Mouse (Mus musculus) adrenal gland, postnatal 4 days (tissue): ENCODE measurements at regions not wholly inside any gene's neighbourhood (a gene's known extent, or its start where the extent isn't known, plus 50 kb on each side); places are given as distances from the start of the nearest gene placed in this dataset.

Experiments
- DNase-seq, 2 experiments: peaks; one replicate each; pipeline ENCODE4 v3.0.0; 2021 to 2022; ENCODE audit warnings: low spot score in 2 of 2, mixed read lengths in 2 of 2

GRCm38 (mm10) chr12:39840179-39840578 lies 197.6 kb downstream of the Arl4a start:
- no peak for DNase-seq

DNA sequence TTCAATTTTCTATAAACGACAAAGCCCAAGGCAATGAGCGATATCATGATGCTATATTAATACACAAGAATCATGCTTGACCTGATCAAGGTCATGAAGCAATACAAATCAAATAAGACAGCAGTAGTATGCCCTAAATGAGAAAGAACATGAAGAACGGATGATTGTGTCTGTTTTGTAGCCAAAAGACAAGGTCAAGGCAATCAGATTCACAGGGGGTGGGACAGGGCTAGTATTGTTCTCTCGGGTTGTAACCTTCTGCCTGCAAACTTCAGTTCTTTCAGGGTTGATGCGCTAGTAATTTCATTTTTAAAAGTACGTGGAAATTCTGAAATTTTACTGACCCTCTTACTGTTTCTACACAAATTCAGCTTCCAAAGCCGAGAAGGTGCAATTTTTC lies 206.7 kb downstream of the Arl4a start:
- no peak for DNase-seq

- no peak for DNase-seq
Measured at GRCm38 (mm10) chr12:39830530-39830929, 207.3 kb downstream of the Arl4a start.

- no peak for DNase-seq
Measured at GRCm38 (mm10) chr12:39822671-39823070, 215.2 kb downstream of the Arl4a start.

GRCm38 (mm10) chr12:39801536-39801935 lies 236.3 kb downstream of the Arl4a start:
- no peak for DNase-seq

DNA sequence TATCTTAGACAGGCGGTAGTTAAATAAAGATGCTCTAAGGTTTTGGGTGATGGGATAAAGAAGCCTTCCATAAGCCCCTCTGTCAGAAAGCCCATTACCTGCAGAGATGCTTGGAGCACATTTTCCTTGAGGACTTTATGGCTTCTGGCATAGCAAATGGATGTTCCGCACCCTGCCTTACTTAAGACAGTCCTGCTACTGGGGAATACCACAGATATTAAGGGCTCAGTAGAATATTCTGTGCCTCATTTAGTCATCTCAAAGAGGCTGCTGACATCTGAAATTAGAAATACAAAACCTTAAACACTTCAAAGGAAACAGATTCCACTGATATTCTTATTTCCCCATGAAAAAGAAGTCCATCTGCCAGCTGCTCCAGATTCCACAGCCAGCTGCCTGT lies 240.0 kb downstream of the Arl4a start:
- no peak for DNase-seq

- DNase-seq: no peak
Measured at GRCm38 (mm10) chr12:39796939-39797338, 240.9 kb downstream of the Arl4a start.

DNA sequence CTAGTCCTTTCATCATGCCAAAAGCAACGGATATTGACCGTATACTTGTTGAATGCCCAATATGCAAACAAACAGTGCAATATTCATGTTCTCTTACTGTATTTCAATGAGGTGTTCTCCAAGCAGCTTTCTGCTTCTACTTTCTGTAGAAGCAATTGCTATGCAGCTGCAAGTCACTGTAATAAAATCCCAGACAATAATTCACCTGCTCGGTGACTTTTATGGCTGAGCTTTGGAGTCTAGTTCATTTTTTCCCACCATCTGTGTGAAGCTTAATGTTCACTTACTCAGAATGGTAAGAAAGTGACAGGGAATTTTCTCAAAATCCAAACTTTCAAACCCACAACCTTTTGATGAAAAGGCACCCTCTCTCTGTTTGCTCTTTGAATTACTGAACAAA lies 252.8 kb downstream of the Arl4a start:
- no peak for DNase-seq

GRCm38 (mm10) chr12:39784532-39784931 lies 253.3 kb downstream of the Arl4a start:
- DNase-seq: no peak

DNA sequence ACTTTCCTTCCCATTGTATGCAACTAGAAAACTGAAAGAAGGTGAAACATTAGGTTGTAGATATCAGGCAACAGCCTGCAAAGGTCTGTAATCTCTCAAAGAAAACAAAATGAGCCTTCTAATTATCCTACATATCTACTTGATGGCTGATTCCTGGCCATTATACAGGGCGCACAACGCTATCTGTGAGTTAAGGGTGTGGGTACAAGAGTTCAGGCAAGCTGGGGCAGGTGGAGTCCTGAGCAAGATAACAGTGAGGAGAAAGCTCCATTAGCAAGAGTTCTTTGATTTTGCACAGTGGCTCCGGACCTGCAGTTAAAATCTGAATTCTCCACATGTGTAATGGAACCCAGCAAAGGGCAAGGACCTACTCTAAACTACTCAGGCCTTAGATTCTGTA lies 261.7 kb downstream of the Arl4a start:
- no peak for DNase-seq

DNA sequence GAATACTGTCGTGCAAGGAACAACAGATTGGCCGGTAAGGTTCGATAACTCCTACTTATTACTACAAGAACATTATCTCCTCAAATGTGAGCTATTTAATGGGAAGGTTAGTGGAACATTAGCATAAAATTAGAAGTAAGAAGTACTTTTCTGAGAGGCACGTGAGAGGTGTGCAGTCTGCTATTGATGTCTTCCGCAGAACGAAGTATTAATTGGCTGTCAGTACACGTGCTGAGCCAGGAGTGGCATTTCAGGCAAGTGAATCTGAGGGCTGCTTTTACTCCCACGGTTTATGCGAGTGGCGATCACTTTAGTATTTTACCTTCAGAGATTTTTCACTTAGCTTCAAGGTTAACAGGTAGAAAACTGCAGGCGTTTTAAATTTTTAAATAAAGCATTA lies 270.8 kb downstream of the Arl4a start:
- no peak for DNase-seq

- DNase-seq: no peak
Measured at GRCm38 (mm10) chr12:39763529-39763928, 274.3 kb downstream of the Arl4a start.

- no peak for DNase-seq
Measured at GRCm38 (mm10) chr12:39761946-39762345, 275.9 kb downstream of the Arl4a start.

DNA sequence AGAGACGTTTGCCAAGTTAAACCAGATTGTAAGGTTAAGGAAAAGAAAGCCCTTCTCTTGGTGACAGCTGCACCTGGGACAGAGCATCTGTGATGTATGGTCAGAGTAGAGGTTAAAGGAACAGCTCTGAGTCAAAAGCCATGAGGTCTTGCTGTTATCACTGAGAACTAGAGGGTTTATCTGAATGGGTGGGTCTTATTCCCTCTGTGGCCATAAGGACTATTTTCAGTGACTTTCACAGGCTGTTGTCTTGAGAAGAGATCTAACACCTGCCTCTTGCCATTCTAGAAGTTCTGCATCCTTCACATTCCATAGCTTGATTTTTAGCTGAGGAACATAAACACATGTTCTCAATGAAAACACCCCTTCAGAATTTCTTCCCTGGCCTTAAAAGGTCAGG lies 276.5 kb downstream of the Arl4a start:
- DNase-seq: no peak

GRCm38 (mm10) chr12:39757975-39758374 lies 279.9 kb downstream of the Arl4a start:
- no peak for DNase-seq

DNA sequence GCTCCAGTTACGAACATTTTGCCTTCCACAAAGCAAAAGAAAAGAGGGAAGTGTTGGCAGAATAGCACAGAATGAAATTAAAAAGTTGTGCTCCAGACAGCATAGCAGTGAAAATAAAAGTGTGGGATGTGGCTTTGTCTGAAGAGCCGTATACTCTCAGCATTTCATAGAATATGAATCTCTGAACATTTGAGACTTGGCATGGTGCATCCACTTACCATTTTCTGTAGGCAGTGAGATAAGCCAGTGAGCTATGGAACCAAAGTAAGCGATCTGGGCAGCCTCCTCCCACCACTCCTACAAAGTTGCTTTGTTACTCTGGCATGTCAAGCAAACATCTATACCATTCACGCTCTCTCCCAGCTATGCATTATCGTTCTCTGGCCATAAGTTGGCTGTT lies 286.0 kb downstream of the Arl4a start:
- DNase-seq: no peak

GRCm38 (mm10) chr12:39742156-39743063 lies 295.4 kb downstream of the Arl4a start:
- no peak for DNase-seq

GRCm38 (mm10) chr12:39741051-39741847 lies 296.6 kb downstream of the Arl4a start:
- DNase-seq: no peak

- no peak for DNase-seq
Measured at GRCm38 (mm10) chr12:39736966-39737365, 300.9 kb downstream of the Arl4a start.

DNA sequence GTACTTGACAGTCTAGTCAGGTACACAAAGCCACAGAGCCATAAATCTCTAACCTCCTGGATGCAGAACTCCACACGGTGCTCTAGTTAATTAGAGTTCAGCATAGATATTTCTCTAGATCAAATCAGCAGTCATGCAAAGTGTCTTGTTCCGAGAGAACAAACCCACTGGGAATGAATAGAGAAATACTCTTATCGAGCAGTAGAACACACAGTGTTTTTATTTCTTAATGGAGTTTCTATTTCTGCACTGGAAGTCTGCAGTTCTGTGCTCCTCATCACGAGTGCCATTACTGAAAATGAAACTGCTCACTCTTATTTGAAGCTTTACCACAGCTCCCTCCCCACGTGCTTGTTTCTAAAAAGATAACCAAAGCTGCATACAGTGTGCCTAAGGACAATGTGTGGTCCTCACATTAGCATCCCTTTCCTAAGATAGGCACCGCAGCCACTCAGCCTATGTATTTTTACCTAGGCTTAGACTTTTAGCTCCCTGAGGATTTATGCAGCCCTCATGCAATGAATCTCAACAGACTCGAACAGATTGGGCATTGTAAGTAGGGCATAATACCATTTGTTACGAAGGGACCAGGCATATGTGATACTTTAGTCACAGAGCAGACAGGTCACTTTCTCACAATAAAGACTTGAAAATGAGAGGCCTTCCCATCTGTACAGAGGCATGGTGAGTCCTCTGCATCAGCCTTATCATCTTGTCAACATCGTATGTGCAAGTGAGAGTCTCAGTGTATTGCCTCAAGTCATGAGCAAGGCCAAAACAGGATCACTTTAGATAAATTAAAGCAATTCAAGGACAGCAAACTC lies 301.5 kb downstream of the Arl4a start:
- no peak for DNase-seq

DNA sequence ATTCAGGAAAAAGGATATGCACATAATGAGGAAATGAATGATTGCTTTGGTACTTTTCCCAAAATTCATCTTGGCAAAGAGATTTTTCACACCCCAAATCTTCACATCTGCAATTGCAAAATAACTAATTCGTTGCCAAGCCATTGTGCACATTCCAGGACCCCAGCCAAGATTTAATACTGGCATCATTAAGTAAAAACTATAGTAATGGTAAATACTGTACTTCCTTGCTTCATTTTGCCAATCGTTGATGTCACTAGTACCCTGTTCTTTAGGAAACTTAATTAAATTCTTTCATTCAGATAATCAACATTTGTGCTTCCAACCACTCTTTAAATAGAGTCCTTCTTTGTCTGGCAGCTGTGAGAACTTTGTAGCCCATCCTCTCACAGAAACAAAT lies 303.6 kb downstream of the Arl4a start:
- DNase-seq: no peak

DNA sequence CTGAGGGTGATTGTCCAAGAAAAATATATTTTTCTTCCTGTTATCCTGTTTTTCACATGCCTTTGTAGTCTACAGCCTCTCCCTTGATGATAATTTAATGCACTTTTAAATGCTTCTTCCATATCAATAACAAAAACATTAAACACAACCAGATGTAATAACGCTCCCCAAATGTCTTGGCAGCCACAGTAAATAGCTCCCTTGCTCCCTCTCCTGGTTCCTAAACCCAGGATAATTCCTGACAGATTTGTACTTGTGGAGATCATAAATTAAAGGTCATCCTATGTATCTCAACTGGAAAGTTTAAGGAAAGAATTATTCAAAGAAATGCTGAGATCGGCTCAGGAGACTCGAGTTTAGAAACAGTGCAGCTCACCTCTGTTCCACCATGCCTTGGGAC lies 306.6 kb downstream of the Arl4a start:
- DNase-seq: no peak
